16 mouse cellular contexts compared by ENCODE assay signal in the genomic region with DNA sequence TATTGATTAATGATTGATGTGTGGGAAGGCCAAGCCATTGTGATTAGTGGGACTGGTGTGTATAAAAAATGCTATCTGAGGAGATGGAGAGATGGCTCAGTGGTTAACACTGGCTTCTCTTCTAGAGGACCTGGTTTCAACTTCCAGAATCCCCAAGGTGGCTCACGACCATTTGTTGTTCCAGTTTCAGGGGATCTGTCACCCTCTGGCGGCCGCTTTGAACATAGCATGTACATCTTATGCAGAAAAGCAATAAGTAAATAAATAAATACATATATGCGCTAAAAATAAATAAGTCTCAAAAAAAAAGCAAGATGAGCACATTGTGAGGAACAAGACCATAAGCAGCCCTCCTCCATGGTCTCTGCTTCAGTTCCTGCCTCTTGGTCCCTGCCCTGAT. TPM values are rescaled to one million over a fixed set of nuclear protein-coding genes. Genes with fewer than 3 reads are reported as not detected.
"Had no signal": no experiment of that assay in that cellular context is flagged by ENCODE, and none has a peak within 500 bp of the region (broad histone marks: within the 10 kb centered on the region; RNA-seq: fewer than 3 reads in every experiment).

No protein-coding gene starts in this region.

RNA-seq across cellular contexts. Expression of gene Gm21863, which starts 26.3 kb away (rescaled TPM):
- total RNA-seq: layer of hippocampus, adult 18-20 months; layer of hippocampus, postnatal 10 days; left cerebral cortex, postnatal 36 days; liver, adult 2 months; megakaryocyte progenitor cell, adult 5-6 weeks had no signal
- polyA plus RNA-seq: limb, embryonic 13.5 days; liver, adult 2 months; liver, embryonic 15.5 days; lung, adult 2 months; lung, postnatal 0 days; midbrain, embryonic 10.5 days; midbrain, embryonic 14.5 days; myocyte; neural tube, embryonic 11.5 days; neural tube, embryonic 15.5 days; small intestine, adult 2 months; stomach, embryonic 16.5 days had no signal
